Mouse (Mus musculus): ENCODE results near the gene Arhgef28. TPM values are rescaled to one million over a fixed set of nuclear protein-coding genes. Genes with fewer than 3 reads are reported as not detected.

The Arhgef28 gene
- total and polyA plus RNA-seq, 2 experiments from 2014 or later = 34.3 to 41.5 TPM

- H3K36me3 ChIP-seq (ENCODE audit: insufficient read depth, low read length) = no peaks in the 10 kb centered on the region; the same call in 1 of the 2 replicates
- DNase-seq (ENCODE audit: low spot score) (no peak), ATAC-seq (ENCODE audit: low FRiP score) (no peak)
- H3K4me2 ChIP-seq (ENCODE audit: low read depth, low read length, poor library complexity, severe bottlenecking) = no peak overlapping the region
- no peaks in the 10 kb centered on the region for H3K9me3 ChIP-seq (ENCODE audit: low read length)
- WGBS = 80% methylated on average over 9 of the region's 9 CpGs
- H3K4me1 ChIP-seq (ENCODE audit: insufficient read depth, low read length) = no peaks in the 10 kb centered on the region
- no peak overlapping the region for H3K27ac ChIP-seq (ENCODE audit: low read depth, low read length)
- no peak overlapping the region for H3K4me3 ChIP-seq (ENCODE audit: low read depth, low read length)
- H3K27me3 ChIP-seq (ENCODE audit: insufficient read depth, low read length) = no peaks in the 10 kb centered on the region
- no peak for TF ChIP-seq CTCF (IDR thresholded peaks at IDR 0.05)
- H3K9ac ChIP-seq (replicated peaks; ENCODE audit: low read length, poor library complexity, severe bottlenecking) = no peak overlapping the region
Observed at GRCm38 (mm10) chr13:97977104-97977503, 229.1 kb downstream of the Arhgef28 start.

- no peaks in the 10 kb centered on the region; the same call in 1 of the 2 replicates for H3K36me3 ChIP-seq (ENCODE audit: insufficient read depth, low read length)
- H3K4me3 ChIP-seq (ENCODE audit: low read depth, low read length) = no peak overlapping the region
- no peaks in the 10 kb centered on the region for H3K27me3 ChIP-seq (ENCODE audit: insufficient read depth, low read length)
- no peak for DNase-seq (ENCODE audit: low spot score)
- H3K9me3 ChIP-seq (ENCODE audit: low read length) = no peaks in the 10 kb centered on the region
- no peak overlapping the region for H3K4me2 ChIP-seq (ENCODE audit: low read depth, low read length, poor library complexity, severe bottlenecking)
- TF ChIP-seq CTCF (IDR thresholded peaks at IDR 0.05) = no peak
- H3K27ac ChIP-seq (ENCODE audit: low read depth, low read length) = no peak overlapping the region
- no peak for ATAC-seq (ENCODE audit: low FRiP score)
- H3K9ac ChIP-seq (replicated peaks; ENCODE audit: low read length, poor library complexity, severe bottlenecking) = no peak overlapping the region
- WGBS = 90% methylated on average over 2 of the region's 2 CpGs
- H3K4me1 ChIP-seq (ENCODE audit: insufficient read depth, low read length) = no peaks in the 10 kb centered on the region
Observed at GRCm38 (mm10) chr13:97976642-97977041, 229.6 kb downstream of the Arhgef28 start.

DNA sequence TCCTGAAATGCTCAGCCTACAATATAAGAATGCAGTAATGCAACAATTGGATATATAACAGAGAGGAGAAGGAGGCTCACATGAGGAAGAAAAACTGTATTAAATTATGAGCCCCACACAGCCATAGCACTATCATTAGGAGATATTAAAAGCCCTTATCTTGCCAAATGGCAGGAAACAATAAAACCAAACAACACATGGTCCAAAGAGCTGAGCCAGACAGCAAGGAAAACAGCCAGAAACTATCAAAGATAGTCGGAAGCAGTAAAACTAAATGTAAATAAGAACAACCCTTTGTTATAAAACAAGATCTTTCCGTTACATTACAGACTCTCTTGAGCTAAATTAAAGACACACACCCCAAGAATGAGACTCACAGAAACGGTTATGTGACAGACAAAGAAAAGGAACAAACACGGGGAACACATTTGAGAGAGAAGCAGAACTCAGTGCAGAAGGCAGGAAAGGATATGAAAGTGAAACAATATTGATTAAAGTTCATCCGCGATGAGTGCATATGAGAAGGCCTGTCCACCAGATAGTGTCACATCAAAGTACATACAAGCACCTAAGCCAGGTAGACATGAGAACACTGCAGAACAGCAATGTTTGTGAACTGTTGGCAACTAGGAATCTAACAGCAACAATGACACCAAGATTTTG lies 231.6 kb downstream of the Arhgef28 start:
- no peak overlapping the region for H3K27ac ChIP-seq (ENCODE audit: low read depth, low read length)
- H3K4me2 ChIP-seq (ENCODE audit: low read depth, low read length, poor library complexity, severe bottlenecking) = no peak overlapping the region
- H3K4me3 ChIP-seq (ENCODE audit: low read depth, low read length) = no peak overlapping the region
- no peaks in the 10 kb centered on the region for H3K4me1 ChIP-seq (ENCODE audit: insufficient read depth, low read length)
- no peaks in the 10 kb centered on the region for H3K27me3 ChIP-seq (ENCODE audit: insufficient read depth, low read length)
- no peak for DNase-seq (ENCODE audit: low spot score)
- H3K36me3 ChIP-seq (ENCODE audit: insufficient read depth, low read length) = no peaks in the 10 kb centered on the region; the same call in 1 of the 2 replicates
- 83% methylated on average over 6 of the region's 6 CpGs for WGBS
- TF ChIP-seq CTCF (IDR thresholded peaks at IDR 0.05) = no peak
- H3K9me3 ChIP-seq (ENCODE audit: low read length) = no peaks in the 10 kb centered on the region
- no peak overlapping the region for H3K9ac ChIP-seq (replicated peaks; ENCODE audit: low read length, poor library complexity, severe bottlenecking)
- ATAC-seq (ENCODE audit: low FRiP score) = no peak

DNA sequence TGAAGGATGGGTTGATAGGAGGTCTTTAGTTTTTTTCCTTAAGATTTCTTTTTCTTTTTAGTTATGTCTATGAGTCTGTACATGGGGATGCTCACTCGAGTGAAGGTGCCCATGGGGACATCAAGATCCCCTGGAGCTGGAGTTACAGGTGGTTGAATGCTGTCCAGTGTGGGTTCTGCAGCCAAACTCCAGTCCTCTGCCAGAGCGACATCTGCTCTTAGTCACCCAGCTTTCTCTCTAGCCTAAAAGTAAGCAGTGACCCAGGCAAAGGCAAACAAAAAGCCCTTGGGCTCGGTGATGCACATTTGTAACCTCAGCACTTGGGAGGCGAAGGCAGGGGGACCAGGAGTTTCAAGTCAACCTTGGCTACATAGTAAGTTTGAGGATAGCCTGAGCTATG lies 232.3 kb downstream of the Arhgef28 start:
- Histone ChIP-seq H3K36me3 (ENCODE audit: insufficient read depth, low read length) (no peaks in the 10 kb centered on the region; the same call in 1 of the 2 replicates), H3K4me1 (ENCODE audit: insufficient read depth, low read length) (no peaks in the 10 kb centered on the region), H3K27ac (ENCODE audit: low read depth, low read length) (no peak overlapping the region), H3K4me3 (ENCODE audit: low read depth, low read length) (no peak overlapping the region), H3K9ac (replicated peaks; ENCODE audit: low read length, poor library complexity, severe bottlenecking) (no peak overlapping the region), H3K4me2 (ENCODE audit: low read depth, low read length, poor library complexity, severe bottlenecking) (no peak overlapping the region), H3K27me3 (ENCODE audit: insufficient read depth, low read length) (no peaks in the 10 kb centered on the region), H3K9me3 (ENCODE audit: low read length) (no peaks in the 10 kb centered on the region)
- no peak for DNase-seq (ENCODE audit: low spot score)
- WGBS = 74% methylated on average over 4 of the region's 4 CpGs
- ATAC-seq (ENCODE audit: low FRiP score) = no peak
- no peak for TF ChIP-seq CTCF (IDR thresholded peaks at IDR 0.05)

- Histone ChIP-seq H3K27ac (ENCODE audit: low read depth, low read length) (no peak overlapping the region), H3K27me3 (ENCODE audit: insufficient read depth, low read length) (no peaks in the 10 kb centered on the region), H3K4me1 (ENCODE audit: insufficient read depth, low read length) (no peaks in the 10 kb centered on the region), H3K36me3 (ENCODE audit: insufficient read depth, low read length) (peaks cover 9% of the 10 kb centered on the region), H3K9me3 (ENCODE audit: low read length) (no peaks in the 10 kb centered on the region), H3K4me2 (ENCODE audit: low read depth, low read length, poor library complexity, severe bottlenecking) (no peak overlapping the region), H3K4me3 (ENCODE audit: low read depth, low read length) (no peak overlapping the region), H3K9ac (replicated peaks; ENCODE audit: low read length, poor library complexity, severe bottlenecking) (no peak overlapping the region)
- ATAC-seq (ENCODE audit: low FRiP score) (no peak), DNase-seq (ENCODE audit: low spot score) (no peak)
- WGBS = 65% methylated on average over 5 of the region's 5 CpGs
- TF ChIP-seq CTCF (IDR thresholded peaks at IDR 0.05) = no peak
Observed at GRCm38 (mm10) chr13:97966077-97966476, 240.2 kb downstream of the Arhgef28 start.

DNA sequence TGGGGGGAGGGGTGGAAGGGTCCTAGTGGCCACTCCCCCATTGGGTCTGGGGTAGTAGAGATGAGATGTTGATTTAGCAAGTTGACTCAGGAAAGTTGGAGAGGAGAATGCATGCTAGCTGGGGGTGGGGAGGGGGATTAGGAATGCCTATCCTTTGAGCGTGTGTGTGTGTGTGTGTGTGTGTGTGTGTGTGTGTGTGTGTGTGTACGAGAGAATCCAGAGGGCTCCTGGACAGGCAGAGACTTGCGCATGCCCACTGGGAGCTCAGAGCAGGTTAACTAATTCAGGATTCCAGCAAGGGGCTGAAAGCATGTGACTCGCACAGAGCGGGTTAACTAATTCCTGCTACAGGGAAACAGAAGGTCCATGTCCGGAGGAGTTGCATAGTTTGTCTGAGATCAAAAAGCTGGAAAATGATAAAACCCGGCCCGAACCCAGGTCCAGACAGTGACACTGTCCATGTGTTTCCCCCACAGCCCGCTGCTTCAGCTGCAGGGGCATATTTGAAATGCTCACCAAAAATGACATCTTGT lies 241.3 kb downstream of the Arhgef28 start:
- no peak overlapping the region for H3K27ac ChIP-seq (ENCODE audit: low read depth, low read length)
- H3K4me1 ChIP-seq (ENCODE audit: insufficient read depth, low read length) = no peaks in the 10 kb centered on the region
- no peak for TF ChIP-seq CTCF (IDR thresholded peaks at IDR 0.05)
- no peak overlapping the region for H3K4me3 ChIP-seq (ENCODE audit: low read depth, low read length)
- H3K9me3 ChIP-seq (ENCODE audit: low read length) = no peaks in the 10 kb centered on the region
- H3K36me3 ChIP-seq (ENCODE audit: insufficient read depth, low read length) = peaks cover 9% of the 10 kb centered on the region
- ATAC-seq (ENCODE audit: low FRiP score) (no peak), DNase-seq (ENCODE audit: low spot score) (no peak)
- H3K9ac ChIP-seq (replicated peaks; ENCODE audit: low read length, poor library complexity, severe bottlenecking) = no peak overlapping the region
- 46% methylated on average over 9 of the region's 9 CpGs for WGBS
- H3K4me2 ChIP-seq (ENCODE audit: low read depth, low read length, poor library complexity, severe bottlenecking) = no peak overlapping the region
- H3K27me3 ChIP-seq (ENCODE audit: insufficient read depth, low read length) = no peaks in the 10 kb centered on the region

Measured in midbrain, postnatal 0 days (tissue).